Mouse (Mus musculus) C2C12 (cell line): ENCODE measurements around the gene 1700021F05Rik. TPM values are rescaled to one million over a fixed set of nuclear protein-coding genes. Genes with fewer than 3 reads are reported as not detected.
A peak's percentile ranks its signal among the peaks of the same experiment; 100 is the strongest.

Source experiments
- H3K27me3 ChIP-seq: one replicate; pipeline ENCODE4 v1.6.1; 2011; ENCODE audit not compliant: control insufficient read depth, insufficient read depth, insufficient read length
- H3K36me3 ChIP-seq: one replicate; pipeline ENCODE4 v1.6.1; 2011; ENCODE audit not compliant: control insufficient read depth, insufficient read depth
- H3K4me3 ChIP-seq: one replicate; pipeline ENCODE4 v1.5.1; 2011; ENCODE audit warnings: mild to moderate bottlenecking, control low read depth; ENCODE audit not compliant: poor library complexity, insufficient read depth, severe bottlenecking
- H3K79me2 ChIP-seq: one replicate; pipeline ENCODE4 v1.6.1; 2011; ENCODE audit not compliant: control insufficient read depth, insufficient read depth
- H3K79me3 ChIP-seq: one replicate; pipeline ENCODE4 v1.6.1; 2011; ENCODE audit warnings: low read depth, control low read depth
- H3ac ChIP-seq: one replicate; pipeline ENCODE3; 2011; ENCODE audit warnings: low read depth; ENCODE audit not compliant: control insufficient read depth, insufficient read length
- CEBPB ChIP-seq: IDR thresholded peaks from one replicate; pipeline ENCODE4 v1.6.1; 2011; ENCODE audit warnings: low read depth, mild to moderate bottlenecking, control low read depth, moderate library complexity
- CTCF ChIP-seq: IDR thresholded peaks from one replicate; pipeline ENCODE4 v1.5.1; 2011; ENCODE audit not compliant: control insufficient read depth, insufficient read depth, insufficient read length
- FOSL1 ChIP-seq: IDR thresholded peaks from one replicate; pipeline ENCODE4 v1.8.0; 2011; ENCODE audit warnings: mild to moderate bottlenecking, low read length; ENCODE audit not compliant: poor library complexity, insufficient read depth, severe bottlenecking
- MAX ChIP-seq: IDR thresholded peaks from one replicate; pipeline ENCODE4 v1.6.1; 2011; ENCODE audit warnings: mild to moderate bottlenecking, control low read depth
- MYOD1 ChIP-seq: IDR thresholded peaks from one replicate; pipeline ENCODE4 v1.6.1; 2011; ENCODE audit warnings: low read depth; ENCODE audit not compliant: control insufficient read depth, insufficient read length
- MYOG ChIP-seq: IDR thresholded peaks from one replicate; pipeline ENCODE4 v1.6.1; 2011; ENCODE audit not compliant: control insufficient read depth, insufficient read length; ENCODE audit errors: extremely low read depth
- USF1 ChIP-seq: IDR thresholded peaks from one replicate; pipeline ENCODE4 v1.6.1; 2011; ENCODE audit warnings: low read depth, mild to moderate bottlenecking, control low read depth, moderate library complexity
- polyA plus RNA-seq: library from polyadenylated mRNA; unstranded; fragments of >200 nt; fragmentation: generic; extraction: Trizol; gene quantifications from one replicate; pipeline ENCODE4 v1.2.1, GENCODE M21; 2012; ENCODE audit warnings: missing spikeins

1700021F05Rik gene
- polyA plus RNA-seq, 1 experiment: 28.2 TPM

DNA sequence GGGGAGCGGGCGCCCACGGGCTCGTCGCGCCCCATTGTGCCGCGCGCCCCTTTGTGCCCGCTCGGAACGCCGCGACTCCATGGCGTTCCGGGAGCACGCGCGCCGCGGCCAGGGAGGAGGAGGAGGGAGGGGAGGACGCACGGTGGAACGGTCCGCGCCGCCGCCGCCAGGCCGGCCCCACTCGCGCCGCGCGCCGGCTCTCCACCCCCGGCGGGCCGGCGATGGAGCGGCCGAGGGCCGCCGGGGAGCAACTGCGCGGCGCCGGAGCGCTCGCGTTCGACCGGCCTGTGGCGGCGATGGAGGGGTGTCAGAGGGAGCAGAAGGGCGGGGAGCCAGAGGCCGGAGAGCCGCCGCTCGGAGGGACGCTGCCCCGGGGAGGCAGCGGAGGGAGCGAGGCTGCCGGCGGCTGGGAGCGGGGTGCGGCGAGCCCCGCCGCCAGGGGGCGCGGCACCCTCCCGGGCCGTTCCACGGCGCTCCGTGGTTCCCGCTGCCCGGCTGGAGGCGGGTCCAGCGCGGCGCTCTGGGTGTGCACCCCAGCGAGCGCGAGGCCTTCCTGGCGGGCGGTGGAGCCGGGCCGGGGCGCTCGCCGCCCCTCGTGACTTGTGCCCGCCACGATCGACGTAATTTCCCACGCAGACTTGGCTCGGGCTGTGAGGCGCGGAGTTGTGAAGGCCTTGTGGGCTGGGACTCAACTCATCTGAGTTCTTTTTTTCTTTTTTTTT, 61.2 kb downstream of the 1700021F05Rik start:
- Histone ChIP-seq H3ac (peak overlapping the region; percentile 78), H3K36me3 (no peaks in the 10 kb centered on the region), H3K4me3 (peak overlapping the region; percentile 55), H3K79me3 (peaks cover 38% of the 10 kb centered on the region), H3K27me3 (no peaks in the 10 kb centered on the region), H3K79me2 (peaks cover 48% of the 10 kb centered on the region)
- TF ChIP-seq CTCF (peak; percentile 98), MAX (peak; percentile 73), FOSL1 (no peak), MYOD1 (no peak), CEBPB (no peak), MYOG (no peak), USF1 (peak; percentile 43)

GRCm38 (mm10) chr10:43478751-43479435, 61.9 kb downstream of the 1700021F05Rik start, which contains the start of gene Bend3:
Bend3 (plus strand) TSS chr10:43478831.
- Histone ChIP-seq H3K27me3 (no peaks in the 10 kb centered on the region), H3K79me3 (peaks cover 32% of the 10 kb centered on the region), H3K36me3 (no peaks in the 10 kb centered on the region), H3K4me3 (peak within 1 kb of the TSS; percentile 55), H3ac (peak within 1 kb of the TSS; percentile 78), H3K79me2 (peaks cover 41% of the 10 kb centered on the region)
- no peak for TF ChIP-seq USF1
- TF ChIP-seq MAX: no peak
- no peak for TF ChIP-seq CTCF
- no peak for TF ChIP-seq CEBPB
- no peak for TF ChIP-seq FOSL1
- TF ChIP-seq MYOD1: no peak
- TF ChIP-seq MYOG: no peak

DNA sequence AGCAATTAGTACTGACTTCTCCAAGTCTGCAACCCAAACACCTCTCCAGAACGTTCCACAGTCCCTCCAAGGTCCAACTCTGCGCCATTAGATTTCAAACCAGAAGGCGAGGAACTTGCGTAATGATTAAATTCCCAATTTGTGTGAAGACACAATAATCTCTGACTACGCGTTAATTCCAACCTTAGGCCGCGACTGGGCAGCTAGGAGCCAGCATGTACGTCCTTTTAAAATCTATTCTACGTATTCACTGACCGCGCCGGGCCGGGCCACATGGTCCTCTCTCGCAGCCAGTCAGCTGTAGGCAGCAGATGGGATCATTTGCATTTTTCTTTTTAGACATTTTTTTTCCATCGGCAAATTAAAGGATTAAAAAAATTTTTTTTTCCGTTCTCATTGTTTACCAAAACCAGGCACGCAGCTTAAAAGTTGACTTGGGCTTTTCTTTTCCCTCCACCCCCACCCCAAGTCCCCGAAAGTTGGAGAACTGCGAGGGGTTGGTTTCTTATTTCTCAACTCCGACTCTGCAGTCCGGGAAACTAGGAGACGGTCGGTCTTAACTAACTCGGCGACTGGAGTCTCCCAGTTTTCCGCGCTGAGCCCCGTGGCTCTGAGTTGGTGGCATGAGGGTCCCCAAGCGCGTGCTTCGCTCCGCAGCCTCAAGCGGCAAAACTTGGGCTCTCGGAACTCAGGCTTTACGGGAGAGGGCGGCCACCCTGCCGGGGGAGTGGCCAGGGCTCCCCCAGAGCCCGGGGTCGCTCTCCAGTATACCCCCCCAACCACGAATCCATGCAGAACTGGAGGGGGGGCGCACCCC, 62.7 kb downstream of the 1700021F05Rik start:
- H3K79me2 ChIP-seq: peaks cover 33% of the 10 kb centered on the region
- no peaks in the 10 kb centered on the region for H3K27me3 ChIP-seq
- H3K4me3 ChIP-seq: peak overlapping the region; percentile 55
- TF ChIP-seq MAX: no peak
- TF ChIP-seq CEBPB: no peak
- TF ChIP-seq USF1: no peak
- no peak for TF ChIP-seq CTCF
- no peak for TF ChIP-seq MYOG
- TF ChIP-seq MYOD1: no peak
- TF ChIP-seq FOSL1: no peak
- H3K79me3 ChIP-seq: peaks cover 24% of the 10 kb centered on the region
- no peaks in the 10 kb centered on the region for H3K36me3 ChIP-seq
- peak overlapping the region; percentile 78 for H3ac ChIP-seq

DNA sequence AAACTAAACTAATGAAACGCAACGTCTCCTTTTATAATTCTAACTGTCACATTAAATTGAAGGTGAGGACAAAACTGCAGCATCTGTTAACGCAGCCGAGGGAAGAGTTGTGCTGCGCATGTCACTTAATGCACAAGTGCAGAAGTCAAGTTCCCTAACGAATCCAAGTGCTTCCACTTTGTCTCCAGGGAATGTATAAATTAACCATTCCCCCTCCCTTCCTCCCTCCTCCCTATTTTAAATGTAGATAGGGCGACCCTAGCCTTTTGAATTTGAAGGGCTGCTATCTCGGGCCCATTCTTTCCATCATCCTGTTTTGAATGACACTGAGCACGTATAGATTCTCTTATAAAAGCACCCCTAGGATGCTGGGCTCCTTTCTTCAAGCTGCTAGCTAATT, 63.3 kb downstream of the 1700021F05Rik start:
- H3ac ChIP-seq: no peak overlapping the region
- TF ChIP-seq CTCF (no peak), FOSL1 (no peak), MYOG (no peak), MAX (no peak), USF1 (no peak), CEBPB (no peak), MYOD1 (no peak)
- H3K79me2 ChIP-seq: peaks cover 27% of the 10 kb centered on the region
- H3K4me3 ChIP-seq: no peak overlapping the region
- no peaks in the 10 kb centered on the region for H3K36me3 ChIP-seq
- H3K79me3 ChIP-seq: peaks cover 19% of the 10 kb centered on the region
- H3K27me3 ChIP-seq: no peaks in the 10 kb centered on the region

DNA sequence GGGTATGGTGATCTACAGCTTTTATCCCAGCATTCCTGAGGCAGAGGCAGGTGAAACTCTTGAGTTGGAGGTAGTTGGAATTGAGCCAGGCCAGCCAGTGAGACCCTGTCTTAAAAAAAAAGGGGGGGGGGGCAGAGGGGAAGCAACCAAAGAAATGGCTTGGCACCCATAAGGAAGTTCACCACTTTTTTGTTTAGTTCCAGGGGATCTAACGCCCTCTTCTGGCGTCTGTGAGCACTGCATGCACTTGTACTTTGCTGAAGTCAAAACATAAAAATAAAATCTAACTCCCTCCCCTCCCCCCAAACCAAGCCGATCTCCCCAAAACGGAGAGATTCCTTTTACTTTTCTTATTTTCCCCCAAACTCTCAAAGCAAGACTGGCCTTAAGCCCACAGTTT, 65.4 kb downstream of the 1700021F05Rik start:
- Histone ChIP-seq H3K27me3 (no peaks in the 10 kb centered on the region), H3ac (no peak overlapping the region), H3K79me3 (peaks cover 2% of the 10 kb centered on the region), H3K36me3 (no peaks in the 10 kb centered on the region), H3K79me2 (peaks cover 6% of the 10 kb centered on the region), H3K4me3 (no peak overlapping the region)
- TF ChIP-seq MAX: no peak
- TF ChIP-seq MYOG: no peak
- no peak for TF ChIP-seq CEBPB

Other genes with a start within 250 kb of the 1700021F05Rik start
- gene Bend3, start 62.2 kb downstream of the 1700021F05Rik start, polyA plus RNA-seq: 7.0 TPM
- gene Gm9803, start 16.9 kb downstream of the 1700021F05Rik start, polyA plus RNA-seq: 6.4 TPM
- 83.6 TPM for gene Cd24a, start 37.3 kb upstream of the 1700021F05Rik start, polyA plus RNA-seq